Mouse (Mus musculus): Measurements from ENCODE around the gene Tk1.

Tk1 gene

DNA sequence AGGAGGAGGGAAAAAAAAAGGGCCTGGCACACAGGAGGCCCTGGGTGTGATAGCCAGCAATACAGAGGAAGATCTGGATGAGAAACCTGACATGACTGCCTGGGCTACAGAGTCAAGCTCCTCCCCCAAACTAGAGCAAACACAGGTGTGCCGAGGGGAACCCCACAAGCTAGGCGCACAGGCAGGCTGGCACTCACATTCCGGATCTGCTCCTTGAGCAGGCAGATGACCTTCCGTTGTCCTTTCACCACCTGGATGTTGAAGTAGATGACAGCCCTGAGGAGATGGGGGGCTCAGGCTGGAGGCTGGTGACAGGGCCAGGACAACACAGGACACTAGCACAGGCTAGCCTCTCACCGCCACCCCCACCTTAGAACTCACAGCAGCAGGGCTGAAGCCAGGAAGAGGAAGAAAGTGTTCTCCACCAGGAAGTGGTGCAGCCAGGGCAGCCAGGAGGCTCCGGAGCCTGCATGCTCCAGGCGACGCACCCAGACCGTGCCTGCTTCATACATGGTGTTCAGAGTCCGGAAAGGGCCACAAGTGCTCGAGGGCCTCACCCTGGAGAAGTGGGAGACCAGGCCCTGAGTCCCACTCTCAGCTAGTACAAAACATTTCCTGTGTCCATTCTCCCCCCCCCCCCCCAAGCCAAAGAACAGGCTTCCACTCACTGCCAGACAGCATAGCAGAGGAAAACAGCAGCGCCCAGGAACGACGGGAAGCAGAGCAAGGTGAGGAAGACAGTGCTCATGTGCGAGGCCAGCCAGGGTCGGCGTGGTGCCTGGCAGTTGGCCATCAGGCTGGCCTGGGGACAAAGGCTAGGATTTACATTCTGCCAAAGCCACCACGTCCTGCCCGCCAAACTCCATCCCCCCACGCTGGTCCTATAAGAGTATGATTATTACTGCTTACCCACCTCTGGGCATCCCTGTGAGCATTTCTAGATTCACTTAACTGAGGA is 56.9 kb downstream of the Tk1 start:
- DNase-seq (ENCODE audit: low read depth, low spot score) = no peak

DNA sequence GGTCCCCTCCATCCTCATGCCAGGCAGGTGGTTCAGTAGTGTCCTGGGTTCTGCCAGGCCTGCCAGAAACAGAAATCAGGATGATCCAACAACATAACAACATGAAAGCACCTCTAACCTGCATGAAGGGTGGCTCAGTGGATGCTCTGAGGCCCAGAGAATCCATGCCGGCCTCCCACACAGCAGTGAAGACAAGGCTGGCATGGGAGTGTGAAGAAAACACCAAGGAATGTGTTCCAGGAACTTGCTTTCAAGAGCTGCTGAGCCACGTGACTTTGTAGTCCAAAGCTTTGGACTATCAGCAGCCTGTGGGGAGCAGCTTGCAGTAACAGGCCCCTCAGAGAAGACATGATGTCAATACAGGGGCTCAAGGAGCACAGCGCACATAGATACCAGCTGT is 59.6 kb downstream of the Tk1 start:
- no peak for DNase-seq (ENCODE audit: low read depth, low spot score)
